Mouse (Mus musculus) heart, adult 2 months (tissue): ENCODE data around the gene Prune1.

Source experiments
- EP300 ChIP-seq: fragments of 200-500 bp; IDR thresholded peaks from 2 replicates; pipeline ENCODE4 v1.6.1; 2011; ENCODE audit warnings: low read depth, low read length, control low read depth; ENCODE audit not compliant: insufficient read depth
- POLR2A ChIP-seq: fragments of 200-500 bp; IDR thresholded peaks from 2 replicates; pipeline ENCODE4 v1.6.1; 2011; ENCODE audit warnings: mild to moderate bottlenecking, low read depth, low read length, control low read depth; ENCODE audit not compliant: insufficient read depth

GRCm38 (mm10) chr3:95306244-95306643 is 24.4 kb upstream of the Prune1 start:
- TF ChIP-seq EP300 = no peak
- TF ChIP-seq POLR2A = no peak
